Mouse (Mus musculus) liver, embryonic 14.5 days (tissue): ENCODE data around the gene S100a1.

Source experiments
- CTCF ChIP-seq: IDR thresholded peaks from 2 replicates; pipeline ENCODE4 v1.5.1; 2016; ENCODE audit warnings: antibody characterized with exemption, low read depth, control low read depth
- EP300 ChIP-seq: IDR thresholded peaks from 2 replicates; pipeline ENCODE4 v1.6.1; 2016; ENCODE audit warnings: antibody characterized with exemption, low read depth

DNA sequence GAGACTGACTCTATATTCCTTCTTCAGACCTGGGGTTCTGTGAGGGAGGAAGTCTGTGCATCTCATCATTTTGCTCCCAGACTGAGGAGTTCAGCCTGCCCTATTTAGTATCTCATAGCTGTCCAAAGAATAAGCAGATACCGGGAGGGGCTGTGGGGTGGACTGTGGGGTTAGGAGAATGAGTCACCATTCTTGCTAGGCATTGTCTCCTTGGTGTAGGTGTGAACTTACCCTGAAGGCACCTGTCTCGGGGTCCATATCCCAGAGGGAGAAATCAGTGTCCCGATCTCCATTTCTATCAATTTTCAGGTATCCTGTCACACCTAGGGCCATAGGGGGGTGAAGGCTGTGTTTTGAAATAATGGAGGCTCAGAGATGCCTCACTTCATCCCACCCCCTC, 52.3 kb downstream of the S100a1 start:
- TF ChIP-seq EP300 (no peak), CTCF (no peak)
